Mouse (Mus musculus) midbrain, embryonic 12.5 days (tissue): Measurements from ENCODE around the gene Ifitm5. TPM values are rescaled to one million over a fixed set of nuclear protein-coding genes. Genes with fewer than 3 reads are reported as not detected.
"Not testable (repeated sequence)": the region's sequence is repeated elsewhere in the genome, so short reads cannot be mapped to it uniquely, and the experiment has no call there.

Experiments used
- ATAC-seq: fragments of 200-750 bp; cut with Nextera tagmentation; 2 replicates; pipeline ENCODE4 v1.8.0; 2017; ENCODE audit warnings: low read depth, moderate TSS enrichment, moderate library complexity; ENCODE audit not compliant: low FRiP score
- H3K27ac ChIP-seq: fragments of 300-500 bp; sonication (generic); replicated peaks from 2 replicates; pipeline ENCODE4 v1.5.1; 2016; ENCODE audit warnings: mild to moderate bottlenecking
- H3K27me3 ChIP-seq: fragments of 300-500 bp; sonication (generic); 2 replicates; pipeline ENCODE4 v1.6.1; 2016; ENCODE audit warnings: mild to moderate bottlenecking
- H3K36me3 ChIP-seq: fragments of 300-500 bp; sonication (generic); 2 replicates; pipeline ENCODE4 v1.6.1; 2016
- H3K4me1 ChIP-seq: fragments of 300-500 bp; sonication (generic); 2 replicates; pipeline ENCODE4 v1.6.1; 2016
- H3K4me2 ChIP-seq: fragments of 300-500 bp; sonication (generic); replicated peaks from 2 replicates; pipeline ENCODE4 v1.6.1; 2016; ENCODE audit warnings: mild to moderate bottlenecking, moderate library complexity
- H3K4me3 ChIP-seq: fragments of 300-500 bp; sonication (generic); 2 replicates; pipeline ENCODE4 v1.5.1; 2016; ENCODE audit warnings: mild to moderate bottlenecking
- H3K9ac ChIP-seq: fragments of 300-500 bp; sonication (generic); replicated peaks from 2 replicates; pipeline ENCODE4 v1.6.1; 2016; ENCODE audit warnings: mild to moderate bottlenecking, moderate library complexity
- H3K9me3 ChIP-seq: fragments of 300-500 bp; sonication (generic); 2 replicates; pipeline ENCODE4 v1.6.1; 2016; ENCODE audit warnings: mild to moderate bottlenecking
- WGBS: fragments of 180-500 bp; shearing (Covaris S2); methylation state at CpG from one replicate; pipeline ENCODE4 v1.1.7; 2016; 5-methylcytosine and 5-hydroxymethylcytosine counted together
- polyA plus RNA-seq: library from polyadenylated mRNA; unstranded; fragments of >200 nt; fragmentation: Nextera tagmentation; extraction: Ambion mirVana; gene quantifications from 2 replicates; pipeline ENCODE4 v1.2.1, GENCODE M21; 2016

The Ifitm5 gene
- 0.93 and 0.94 TPM in 2 replicates for polyA plus RNA-seq

- Histone ChIP-seq H3K9me3 (no peaks in the 10 kb centered on the region), H3K9ac (no peak within 1 kb of the TSS), H3K4me2 (no peak within 1 kb of the TSS), H3K4me1 (peaks cover 19% of the 10 kb centered on the region), H3K4me3 (no peak within 1 kb of the TSS), H3K27me3 (0 out of 2 replicates have a peak, but pooled peaks cover 4% of the 10 kb centered on the region), H3K36me3 (no peaks in the 10 kb centered on the region; the same call in none of the 2 replicates), H3K27ac (no peak within 1 kb of the TSS)
- ATAC-seq = peak; percentile 35; the same call in 1 of the 2 replicates
- WGBS = 84% methylated on average over 16 of the region's 16 CpGs
Measured at GRCm38 (mm10) chr7:140949824-140950530, at the start of gene Ifitm5. TSS of gene Ifitm5 (minus strand) at chr7:140950291.

DNA sequence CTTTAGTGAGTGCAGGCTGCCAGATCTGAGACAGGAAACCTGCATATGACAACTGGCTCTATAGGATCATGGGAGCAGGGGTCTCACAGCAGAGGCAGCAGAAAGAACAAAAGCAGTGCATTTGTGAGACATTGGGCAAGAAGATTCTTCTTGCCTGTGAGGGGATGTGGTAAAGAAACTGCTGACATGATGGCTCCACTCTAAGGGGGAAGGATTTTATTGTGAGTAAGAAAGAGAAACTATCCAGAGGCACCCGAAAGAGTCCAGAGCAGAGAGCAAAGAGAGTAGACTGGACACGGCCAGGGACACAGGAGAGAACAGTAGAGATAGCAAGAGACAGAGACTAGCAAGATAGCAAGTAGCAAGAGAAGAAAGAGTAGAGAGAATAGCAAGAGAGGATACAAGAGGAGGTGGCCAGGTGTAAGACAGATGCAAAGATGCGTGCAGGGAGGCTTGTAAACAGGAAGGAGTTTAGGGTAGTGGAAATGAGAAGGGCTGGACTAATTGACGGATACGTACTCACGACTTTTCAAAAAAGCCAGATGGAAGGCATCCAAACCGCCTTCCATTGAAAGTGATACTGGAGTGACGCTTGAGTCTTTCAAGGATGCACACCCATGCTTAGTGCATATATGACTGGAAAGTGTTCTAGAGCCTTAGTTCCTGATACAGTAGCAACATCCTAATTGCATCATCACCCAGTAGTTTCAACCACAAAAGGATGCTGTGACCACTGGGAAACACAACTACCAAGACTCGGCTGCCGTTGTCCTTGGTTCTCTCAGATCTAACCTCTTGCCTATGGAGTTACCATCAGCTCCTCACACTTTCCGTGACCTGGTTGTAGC is 49.0 kb upstream of the Ifitm5 start:
- Histone ChIP-seq H3K27me3 (no peaks in the 10 kb centered on the region), H3K27ac (no peak overlapping the region), H3K36me3 (no peaks in the 10 kb centered on the region), H3K4me1 (no peaks in the 10 kb centered on the region), H3K9ac (no peak overlapping the region), H3K9me3 (no peaks in the 10 kb centered on the region), H3K4me3 (no peak overlapping the region), H3K4me2 (no peak overlapping the region)
- ATAC-seq = no peak
- 94% methylated on average over 11 of the region's 11 CpGs for WGBS

DNA sequence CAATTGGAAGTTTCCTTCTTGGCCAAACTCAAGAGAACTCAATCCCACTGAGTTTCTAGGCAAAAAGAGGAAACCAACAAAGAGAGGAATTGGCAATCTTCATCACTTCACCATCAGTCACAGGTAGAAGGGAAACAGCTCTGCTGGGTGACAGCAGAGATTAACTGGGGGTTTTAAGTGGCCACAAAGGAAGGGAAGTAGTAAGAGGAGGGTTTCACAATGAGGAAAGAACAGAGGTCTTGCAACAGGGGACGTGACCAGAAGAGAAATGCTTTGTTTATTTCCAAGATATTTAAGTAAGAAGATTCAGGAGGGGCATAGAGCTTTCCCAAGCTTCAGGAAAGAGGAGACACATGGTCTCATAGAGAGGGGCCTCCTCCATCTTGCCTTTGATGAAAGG is 47.7 kb upstream of the Ifitm5 start:
- Histone ChIP-seq H3K36me3 (no peaks in the 10 kb centered on the region), H3K27me3 (no peaks in the 10 kb centered on the region), H3K4me3 (no peak overlapping the region), H3K27ac (no peak overlapping the region), H3K4me2 (no peak overlapping the region), H3K9me3 (no peaks in the 10 kb centered on the region), H3K9ac (no peak overlapping the region), H3K4me1 (no peaks in the 10 kb centered on the region)
- no peak for ATAC-seq
- WGBS = 67% methylated on average over 1 of the region's 1 CpGs

DNA sequence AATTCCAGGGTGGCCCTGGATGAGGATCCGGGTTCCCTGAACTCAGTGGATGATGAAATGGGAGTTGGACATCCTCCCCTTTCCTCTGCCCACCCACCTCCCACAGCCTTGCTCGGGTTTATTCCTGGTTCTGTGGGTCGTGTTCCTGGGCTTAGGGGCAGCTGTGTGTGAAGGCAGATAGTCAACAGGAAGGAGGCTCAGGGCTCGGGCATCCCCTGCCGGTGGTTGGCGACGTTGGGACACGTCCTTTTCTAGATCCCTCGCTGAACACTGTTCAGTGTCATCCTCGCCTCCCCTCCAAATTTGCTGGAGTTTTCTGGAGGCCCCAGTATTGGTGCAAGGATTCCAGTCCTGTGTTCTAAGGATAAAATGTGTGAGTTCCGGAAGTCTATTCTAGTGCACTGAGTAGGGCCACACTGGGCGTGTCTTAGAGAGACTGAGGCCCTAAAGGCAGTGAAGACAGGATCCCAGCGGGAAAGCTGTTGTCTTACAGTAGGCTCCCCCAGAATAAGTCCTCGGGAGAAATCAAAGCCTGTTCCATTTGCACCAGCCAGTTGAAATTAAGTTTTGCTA is 41.1 kb upstream of the Ifitm5 start:
- Histone ChIP-seq H3K9ac (no peak overlapping the region), H3K27ac (no peak overlapping the region), H3K4me3 (no peak overlapping the region), H3K27me3 (no peaks in the 10 kb centered on the region), H3K4me2 (no peak overlapping the region), H3K9me3 (no peaks in the 10 kb centered on the region), H3K4me1 (no peaks in the 10 kb centered on the region), H3K36me3 (no peaks in the 10 kb centered on the region)
- ATAC-seq = no peak
- 89% methylated on average over 14 of the region's 14 CpGs for WGBS

DNA sequence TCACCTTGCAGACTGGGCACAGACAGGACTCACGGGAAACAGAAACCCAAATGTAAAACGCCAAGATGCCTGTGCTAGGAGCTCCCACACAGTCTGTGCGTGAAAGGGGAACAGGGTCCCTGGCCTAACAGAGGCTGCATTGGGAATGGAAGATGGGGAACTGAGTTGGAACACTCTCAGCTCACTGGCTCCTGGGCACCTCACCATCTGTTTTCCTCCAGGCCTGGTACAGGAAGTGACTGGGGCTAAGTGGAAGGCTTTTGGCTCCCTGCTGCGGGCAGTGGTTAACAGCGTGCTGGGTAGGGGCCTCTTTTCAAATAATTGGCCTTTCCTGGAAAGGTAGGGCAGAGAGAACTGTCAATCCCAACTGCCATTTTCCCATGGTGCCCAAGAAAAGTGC is 40.5 kb upstream of the Ifitm5 start:
- H3K27me3 ChIP-seq = no peaks in the 10 kb centered on the region
- H3K4me3 ChIP-seq = no peak overlapping the region
- no peak overlapping the region for H3K9ac ChIP-seq
- no peaks in the 10 kb centered on the region for H3K36me3 ChIP-seq
- no peak overlapping the region for H3K4me2 ChIP-seq
- 72% methylated on average over 5 of the region's 5 CpGs for WGBS
- no peaks in the 10 kb centered on the region for H3K4me1 ChIP-seq
- no peaks in the 10 kb centered on the region for H3K9me3 ChIP-seq
- H3K27ac ChIP-seq = no peak overlapping the region
- no peak for ATAC-seq

- no peak overlapping the region for H3K4me3 ChIP-seq
- H3K9ac ChIP-seq = no peak overlapping the region
- H3K4me1 ChIP-seq = no peaks in the 10 kb centered on the region
Measured at GRCm38 (mm10) chr7:140990185-140990584, 40.1 kb upstream of the Ifitm5 start.

DNA sequence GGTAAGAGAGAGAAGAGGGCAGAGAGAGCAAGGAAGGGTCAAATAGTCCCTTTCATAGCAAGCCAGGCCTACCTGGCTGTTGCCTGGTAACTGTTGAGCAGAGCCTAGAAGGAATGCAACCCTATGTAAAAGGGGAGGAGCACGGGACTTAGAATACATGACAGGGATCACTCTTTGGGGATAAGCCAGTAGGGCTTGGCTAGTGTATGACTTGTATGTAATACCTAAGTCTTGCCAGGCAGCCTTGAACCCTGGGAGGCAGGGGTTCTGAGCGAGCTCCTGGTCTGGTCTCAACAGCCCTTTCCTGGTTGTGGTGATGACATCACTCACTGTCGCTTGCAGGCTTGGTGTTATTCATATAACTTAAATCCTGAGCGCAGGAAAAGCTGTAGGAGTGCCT is 38.9 kb upstream of the Ifitm5 start:
- H3K36me3 ChIP-seq = no peaks in the 10 kb centered on the region
- 77% methylated on average over 4 of the region's 4 CpGs for WGBS
- no peaks in the 10 kb centered on the region for H3K27me3 ChIP-seq
- H3K9me3 ChIP-seq = no peaks in the 10 kb centered on the region
- no peak overlapping the region for H3K9ac ChIP-seq
- no peak overlapping the region for H3K4me2 ChIP-seq
- H3K4me3 ChIP-seq = no peak overlapping the region
- ATAC-seq = no peak
- no peaks in the 10 kb centered on the region for H3K4me1 ChIP-seq
- H3K27ac ChIP-seq = no peak overlapping the region

More at GRCm38 (mm10) chr7:140990185-140990584, 40.1 kb upstream of the Ifitm5 start:
- Histone ChIP-seq H3K27ac (no peak overlapping the region), H3K36me3 (no peaks in the 10 kb centered on the region), H3K27me3 (no peaks in the 10 kb centered on the region), H3K9me3 (no peaks in the 10 kb centered on the region), H3K4me2 (no peak overlapping the region)
- 82% methylated on average over 6 of the region's 6 CpGs for WGBS
- no peak for ATAC-seq

DNA sequence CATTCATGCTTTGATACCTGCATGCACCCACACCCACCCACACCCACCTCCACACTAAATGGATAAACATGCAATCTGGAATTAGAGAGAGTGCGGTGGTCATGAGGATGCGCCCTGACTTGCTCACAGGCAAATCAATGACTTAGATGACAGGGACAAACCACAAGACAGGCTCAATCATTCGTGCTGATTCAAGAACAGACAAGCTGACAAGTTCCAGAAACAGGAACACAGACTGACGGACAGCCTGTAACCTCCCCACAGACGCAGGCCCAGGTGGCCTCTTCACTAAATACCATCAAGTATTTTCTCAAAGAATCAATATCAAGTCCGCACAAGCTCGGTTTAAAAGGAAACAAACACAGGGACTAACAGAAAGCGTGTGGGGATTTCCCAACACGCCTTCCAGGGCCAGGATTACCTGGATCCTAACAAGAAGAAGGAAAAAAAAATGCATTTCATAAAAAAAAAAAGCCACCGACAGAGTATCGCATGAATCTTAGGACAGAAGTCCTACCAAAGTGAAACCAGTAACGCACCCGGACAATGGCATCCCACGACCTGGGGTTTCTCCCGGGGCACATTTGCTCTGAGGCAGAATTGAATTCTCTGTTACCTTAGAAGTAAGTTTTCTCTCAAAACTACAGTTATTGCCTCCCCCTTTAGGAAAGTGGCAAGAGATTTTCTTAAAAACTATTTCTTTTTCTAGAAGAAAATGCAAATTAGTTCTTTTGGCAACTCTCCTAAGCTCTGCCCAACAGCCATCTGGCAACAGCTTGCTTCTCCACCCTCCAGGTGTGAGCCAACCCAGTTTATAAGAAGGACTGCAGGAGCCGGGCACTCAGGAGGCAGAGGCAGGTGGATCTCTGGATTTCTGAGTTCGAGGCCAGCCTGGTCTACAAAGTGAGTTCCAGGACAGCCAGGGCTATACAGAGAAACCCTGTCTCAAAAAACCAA is 37.4 kb upstream of the Ifitm5 start:
- Histone ChIP-seq H3K36me3 (no peaks in the 10 kb centered on the region), H3K27ac (no peak overlapping the region), H3K9ac (no peak overlapping the region), H3K4me2 (no peak overlapping the region), H3K27me3 (no peaks in the 10 kb centered on the region), H3K4me1 (no peaks in the 10 kb centered on the region), H3K4me3 (no peak overlapping the region), H3K9me3 (no peaks in the 10 kb centered on the region)
- no peak for ATAC-seq
- 89% methylated on average over 17 of the region's 17 CpGs for WGBS

- no peak for ATAC-seq
- Histone ChIP-seq H3K27ac (no peak overlapping the region), H3K36me3 (no peaks in the 10 kb centered on the region), H3K4me2 (no peak overlapping the region), H3K4me3 (no peak overlapping the region), H3K9me3 (no peaks in the 10 kb centered on the region), H3K4me1 (no peaks in the 10 kb centered on the region), H3K27me3 (no peaks in the 10 kb centered on the region), H3K9ac (no peak overlapping the region)
- 88% methylated on average over 7 of the region's 7 CpGs for WGBS
Measured at GRCm38 (mm10) chr7:140982971-140983370, 32.9 kb upstream of the Ifitm5 start.

GRCm38 (mm10) chr7:140981704-140982103 is 31.6 kb upstream of the Ifitm5 start:
- Histone ChIP-seq H3K36me3 (no peaks in the 10 kb centered on the region), H3K27ac (no peak overlapping the region), H3K4me3 (no peak overlapping the region), H3K27me3 (no peaks in the 10 kb centered on the region), H3K9me3 (no peaks in the 10 kb centered on the region), H3K4me2 (no peak overlapping the region), H3K9ac (no peak overlapping the region), H3K4me1 (no peaks in the 10 kb centered on the region)
- WGBS = 95% methylated on average over 8 of the region's 8 CpGs
- ATAC-seq = no peak

- not testable (repeated sequence) for H3K9ac ChIP-seq, H3K4me1 ChIP-seq, H3K4me2 ChIP-seq, H3K27me3 ChIP-seq, H3K27ac ChIP-seq, H3K4me3 ChIP-seq, H3K36me3 ChIP-seq, ATAC-seq, H3K9me3 ChIP-seq
- WGBS = 91% methylated on average over 9 of the region's 9 CpGs
Measured at GRCm38 (mm10) chr7:140976720-140977119, 26.6 kb upstream of the Ifitm5 start.
